Mouse (Mus musculus): ENCODE data around the gene Ajap1.

Ajap1 gene

GRCm38 (mm10) chr4:153482459-153483338 is at the start of gene Ajap1:
Gene Ajap1, minus strand, starts transcription at chr4:153482811.
- DNase-seq (ENCODE audit: low spot score): no peak

GRCm38 (mm10) chr4:153530536-153530935 is 47.9 kb upstream of the Ajap1 start:
- DNase-seq (ENCODE audit: low spot score): no peak

- DNase-seq (ENCODE audit: low spot score): no peak
Measured at GRCm38 (mm10) chr4:153521601-153522000, 39.0 kb upstream of the Ajap1 start.

- DNase-seq (ENCODE audit: low spot score): no peak
Measured at GRCm38 (mm10) chr4:153519888-153520287, 37.3 kb upstream of the Ajap1 start.

DNA sequence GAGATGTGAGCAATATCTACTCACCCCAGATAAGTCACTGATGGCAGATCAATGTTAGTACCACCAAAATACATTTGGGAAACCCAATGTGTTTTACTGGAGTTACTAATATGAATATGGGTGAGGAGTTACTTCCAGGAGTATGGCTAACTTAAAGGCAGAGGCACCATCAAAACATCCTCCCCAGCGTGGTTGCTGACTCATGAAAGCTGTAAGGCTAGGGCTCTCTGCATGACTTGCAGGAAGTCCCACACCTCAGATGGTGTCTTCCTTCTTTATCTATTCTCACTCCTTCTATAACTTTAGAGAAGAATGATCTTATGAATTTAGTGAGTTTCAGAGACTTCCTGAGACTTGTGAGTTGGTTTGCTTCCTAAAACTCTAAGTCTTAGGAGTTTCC is 36.7 kb upstream of the Ajap1 start:
- no peak for DNase-seq (ENCODE audit: low spot score)

DNA sequence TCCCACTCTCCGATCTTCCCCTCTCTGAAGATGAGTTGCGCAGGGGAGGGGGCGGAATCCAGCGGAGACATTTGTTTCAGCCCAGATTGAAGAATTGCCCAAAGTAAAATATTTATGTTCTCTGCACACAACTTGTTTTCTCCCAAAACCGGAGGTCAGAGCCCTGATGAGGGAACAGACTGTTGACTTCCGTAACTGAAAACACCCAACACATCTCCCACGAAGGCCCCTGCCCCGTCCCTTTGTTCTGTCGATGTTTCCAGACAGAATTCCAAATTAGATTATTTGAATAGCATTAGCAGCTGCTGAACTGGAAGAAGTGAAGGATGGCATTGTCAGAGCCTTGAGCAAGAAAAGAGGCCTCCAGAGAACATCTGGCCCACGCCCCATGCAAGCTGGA is 33.2 kb upstream of the Ajap1 start:
- no peak for DNase-seq (ENCODE audit: low spot score)

DNA sequence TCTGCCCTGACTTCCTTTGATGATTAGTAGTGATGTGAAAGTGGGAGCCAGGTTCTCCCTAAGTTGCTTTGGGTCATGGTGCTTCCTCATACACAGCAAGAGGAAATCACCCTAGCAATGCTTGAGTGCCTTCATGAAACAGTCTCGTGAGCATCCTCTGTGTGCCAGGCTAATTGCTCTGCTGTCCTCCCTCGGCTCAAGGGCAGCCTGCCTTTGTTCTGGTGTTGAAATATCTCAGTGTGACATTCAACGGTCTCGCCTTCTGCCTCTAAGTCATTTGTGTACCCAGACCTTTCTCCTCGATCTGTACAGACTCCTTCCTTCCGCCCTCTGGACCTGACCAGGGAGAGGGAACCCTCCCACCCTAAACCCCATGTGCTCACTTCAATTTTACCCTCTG is 31.5 kb upstream of the Ajap1 start:
- no peak for DNase-seq (ENCODE audit: low spot score)

- no peak for DNase-seq (ENCODE audit: low spot score)
Measured at GRCm38 (mm10) chr4:153511530-153511929, 28.9 kb upstream of the Ajap1 start.

DNA sequence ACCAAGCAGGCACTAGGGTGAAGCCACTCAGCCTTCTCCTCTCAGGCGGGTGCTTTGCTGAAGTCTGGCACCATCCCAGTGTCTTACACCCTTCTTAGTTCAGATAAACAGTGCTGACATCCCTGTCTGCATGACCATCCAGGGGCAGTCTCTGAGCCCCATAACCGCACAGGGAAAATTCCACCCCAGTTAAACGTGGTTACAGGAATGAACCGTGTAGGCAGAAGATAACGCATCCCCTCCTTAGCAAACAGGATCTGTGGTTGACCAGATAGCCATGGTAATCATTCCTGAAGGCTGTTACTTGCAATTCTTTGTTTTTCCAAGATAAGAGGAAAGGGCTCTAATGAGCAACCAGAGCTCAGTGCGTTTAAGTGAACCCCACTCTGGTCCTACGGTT is 19.3 kb upstream of the Ajap1 start:
- no peak for DNase-seq (ENCODE audit: low spot score)

DNA sequence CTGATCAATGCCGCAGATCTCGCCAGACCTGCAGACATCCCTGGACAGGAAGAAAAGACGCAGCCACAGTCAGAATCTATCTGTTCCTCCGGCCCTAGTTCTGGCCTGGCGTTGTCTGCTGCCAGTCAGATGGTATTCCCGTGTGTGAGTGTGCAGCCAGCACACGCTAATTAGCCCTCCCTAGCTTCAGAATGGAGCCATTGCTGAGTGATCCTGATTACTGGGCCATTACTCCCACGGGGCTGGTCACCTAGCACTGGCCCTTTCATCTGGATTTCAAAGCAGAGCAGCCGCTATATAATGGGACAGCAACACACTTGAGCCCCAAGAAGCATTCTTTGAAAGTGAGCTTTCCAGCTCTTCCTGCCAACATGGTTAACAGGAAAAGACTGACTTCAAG is 9.8 kb upstream of the Ajap1 start:
- no peak for DNase-seq (ENCODE audit: low spot score)

- no peak for DNase-seq (ENCODE audit: low spot score)
Measured at GRCm38 (mm10) chr4:153489116-153489515, 6.5 kb upstream of the Ajap1 start.

GRCm38 (mm10) chr4:153485913-153486312 is 3.3 kb upstream of the Ajap1 start:
- DNase-seq (ENCODE audit: low spot score): no peak

DNA sequence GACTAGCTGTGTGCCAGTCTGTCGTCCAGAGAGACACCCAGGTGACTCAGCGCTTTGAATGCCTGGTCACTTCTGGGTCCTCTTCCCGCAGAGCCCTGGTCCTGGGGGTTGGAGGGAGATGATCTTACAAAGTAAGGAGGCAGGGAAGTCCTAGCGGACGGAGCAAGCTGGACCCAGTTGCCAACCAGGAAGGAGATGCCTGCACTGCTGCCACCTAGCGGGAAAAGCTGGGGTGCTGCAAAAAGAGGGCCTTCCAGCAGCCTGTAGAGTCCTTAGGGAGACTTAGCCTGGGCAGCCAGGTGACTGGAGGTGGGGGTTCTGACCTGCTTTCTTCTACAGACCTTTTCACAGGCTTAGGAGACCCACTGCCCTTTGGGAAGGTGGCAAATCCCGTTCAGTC is 1.8 kb upstream of the Ajap1 start:
- DNase-seq (ENCODE audit: low spot score): peak; percentile 24

- DNase-seq (ENCODE audit: low spot score): no peak
Measured at GRCm38 (mm10) chr4:153481361-153482234, 1.0 kb downstream of the Ajap1 start.

- no peak for DNase-seq (ENCODE audit: low spot score)
Measured at GRCm38 (mm10) chr4:153480551-153481262, 1.9 kb downstream of the Ajap1 start.

DNA sequence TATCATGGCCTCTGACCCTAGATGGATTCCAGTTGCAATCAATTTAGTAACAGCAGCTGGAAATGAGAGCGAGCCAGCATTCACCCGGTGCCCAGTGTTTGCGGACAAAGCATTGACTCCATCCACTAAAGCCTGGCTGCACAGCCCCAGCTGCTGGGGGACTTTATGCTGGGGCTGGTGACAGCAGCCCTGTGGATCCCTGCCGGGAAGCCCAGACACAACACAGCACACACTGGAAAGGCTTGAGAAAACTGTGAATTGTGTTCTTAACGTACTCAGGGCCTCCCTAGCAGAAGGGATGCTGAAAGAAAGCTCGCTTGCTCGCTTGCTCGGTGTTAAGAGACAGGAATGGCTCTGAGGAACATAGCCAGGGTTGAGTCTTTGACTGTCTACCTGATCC is 3.5 kb downstream of the Ajap1 start:
- no peak for DNase-seq (ENCODE audit: low spot score)

GRCm38 (mm10) chr4:153473480-153474252 is 8.9 kb downstream of the Ajap1 start:
- DNase-seq (ENCODE audit: low spot score): no peak

GRCm38 (mm10) chr4:153469712-153470111 is 12.9 kb downstream of the Ajap1 start:
- DNase-seq (ENCODE audit: low spot score): no peak

GRCm38 (mm10) chr4:153459934-153460333 is 22.7 kb downstream of the Ajap1 start:
- DNase-seq (ENCODE audit: low spot score): no peak

- no peak for DNase-seq (ENCODE audit: low spot score)
Measured at GRCm38 (mm10) chr4:153459503-153459902, 23.1 kb downstream of the Ajap1 start.

- DNase-seq (ENCODE audit: low spot score): no peak
Measured at GRCm38 (mm10) chr4:153458821-153459220, 23.8 kb downstream of the Ajap1 start.

DNA sequence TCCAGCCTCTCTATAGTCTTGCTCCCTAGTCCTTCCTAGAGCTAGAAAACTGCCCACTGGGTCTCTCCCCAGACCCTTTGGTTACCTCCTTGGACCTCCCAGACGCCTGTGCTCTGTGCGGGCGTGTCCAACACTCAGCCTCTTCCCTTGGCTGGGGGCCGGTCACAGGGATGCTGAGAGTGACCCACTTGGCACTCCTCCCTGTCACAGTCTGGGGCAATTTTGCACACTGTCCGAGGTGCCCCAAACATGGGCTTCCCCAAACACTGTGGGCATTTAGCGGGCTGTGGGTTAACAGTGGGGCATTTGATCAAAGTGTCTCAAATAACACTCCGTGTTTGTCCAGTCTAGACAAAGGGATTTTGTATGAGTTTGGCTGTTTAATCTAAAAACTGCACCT is 29.1 kb downstream of the Ajap1 start:
- no peak for DNase-seq (ENCODE audit: low spot score)
